Mouse (Mus musculus): Measurements from ENCODE around the gene Thbs2.

- TF ChIP-seq CTCF (IDR thresholded peaks at IDR 0.05; ENCODE audit: extremely low read depth, insufficient read depth, insufficient read length, insufficient replicate concordance) (no peak), POLR2A (IDR thresholded peaks at IDR 0.05; ENCODE audit: low read depth, low read length) (no peak)
Measured at GRCm38 (mm10) chr17:14691197-14691596, 2.8 kb downstream of the Thbs2 start.
